Mouse (Mus musculus) retina, embryonic 14.5 days (tissue): ENCODE results near the gene Il31.
"Not testable (repeated sequence)": the region's sequence is repeated elsewhere in the genome, so short reads cannot be mapped to it uniquely, and the experiment has no call there.

Experiments
- DNase-seq: peaks from one replicate; pipeline ENCODE4 v3.0.0-alpha.2; 2015; ENCODE audit warnings: low spot score

The Il31 gene

GRCm38 (mm10) chr5:123489112-123489785 is at the start of gene Il31, which contains the start of gene Lrrc43:
Gene Il31, minus strand, starts transcription at chr5:123489489.
Gene Lrrc43, plus strand, starts transcription at chr5:123489305.
- peak; percentile 72 for DNase-seq

GRCm38 (mm10) chr5:123533801-123534200 is 44.5 kb upstream of the Il31 start:
- no peak for DNase-seq

GRCm38 (mm10) chr5:123530056-123530455 is 40.8 kb upstream of the Il31 start:
- DNase-seq: no peak

- DNase-seq: no peak
Observed at GRCm38 (mm10) chr5:123528641-123529040, 39.4 kb upstream of the Il31 start.

GRCm38 (mm10) chr5:123525916-123526495 is 36.7 kb upstream of the Il31 start:
- no peak for DNase-seq

GRCm38 (mm10) chr5:123525281-123525680 is 36.0 kb upstream of the Il31 start, which contains the start of gene Gm49027:
Gene Gm49027, minus strand, starts transcription at chr5:123525488.
- DNase-seq: no peak

GRCm38 (mm10) chr5:123524393-123524750 is 35.1 kb upstream of the Il31 start:
- peak; percentile 87 for DNase-seq

- DNase-seq: peak; percentile 100
Observed at GRCm38 (mm10) chr5:123523692-123524392, 34.6 kb upstream of the Il31 start, which contains the start of gene Diablo. Gene Diablo, minus strand, starts transcription at chr5:123524176.

GRCm38 (mm10) chr5:123522166-123522565 is 32.9 kb upstream of the Il31 start:
- DNase-seq: no peak

- DNase-seq: no peak
Observed at GRCm38 (mm10) chr5:123521621-123522020, 32.3 kb upstream of the Il31 start.

GRCm38 (mm10) chr5:123520666-123521065 is 31.4 kb upstream of the Il31 start:
- no peak for DNase-seq

- no peak for DNase-seq
Observed at GRCm38 (mm10) chr5:123514871-123515270, 25.6 kb upstream of the Il31 start.

- DNase-seq: no peak
Observed at GRCm38 (mm10) chr5:123512102-123512501, 22.8 kb upstream of the Il31 start.

GRCm38 (mm10) chr5:123511426-123511825 is 22.1 kb upstream of the Il31 start:
- DNase-seq: not testable (repeated sequence)

- DNase-seq: no peak
Observed at GRCm38 (mm10) chr5:123510160-123510559, 20.9 kb upstream of the Il31 start, which contains the start of gene B3gnt4. Gene B3gnt4, plus strand, starts transcription at chr5:123510460.

GRCm38 (mm10) chr5:123508921-123509320 is 19.6 kb upstream of the Il31 start:
- DNase-seq: peak; percentile 38

GRCm38 (mm10) chr5:123507936-123508723 is 18.8 kb upstream of the Il31 start:
- peak; percentile 97 for DNase-seq

- no peak for DNase-seq
Observed at GRCm38 (mm10) chr5:123501973-123502372, 12.7 kb upstream of the Il31 start.

GRCm38 (mm10) chr5:123499717-123500116 is 10.4 kb upstream of the Il31 start:
- peak; percentile 50 for DNase-seq

GRCm38 (mm10) chr5:123489935-123490334 is 646 bp upstream of the Il31 start:
- no peak for DNase-seq

- no peak for DNase-seq
Observed at GRCm38 (mm10) chr5:123487659-123488395, 1.5 kb downstream of the Il31 start.
